Mouse (Mus musculus): ENCODE data around the gene Alcam.

- no peak for TF ChIP-seq CTCF (conservative IDR thresholded peaks at IDR 0.05; ENCODE audit: insufficient read depth, insufficient read length, low read depth, low read length)
- no peak for TF ChIP-seq POLR2A (IDR thresholded peaks at IDR 0.05; ENCODE audit: low read depth, low read length)
Measured at GRCm38 (mm10) chr16:52443055-52443454, 10.8 kb downstream of the Alcam start.

Measured in kidney, adult 2 months (tissue).